Mouse (Mus musculus) small intestine, adult 2 months (tissue): ENCODE results near the gene Slc16a11.

Source experiments
- CTCF ChIP-seq: fragments of 200-500 bp; IDR thresholded peaks from 2 replicates; pipeline ENCODE4 v1.5.1; 2012; ENCODE audit warnings: low read depth, mild to moderate bottlenecking, control low read depth, inconsistent platforms, low read length, moderate library complexity, mixed read lengths; ENCODE audit not compliant: insufficient replicate concordance, insufficient read length; ENCODE audit errors: extremely low read depth
- POLR2A ChIP-seq: fragments of 200-500 bp; IDR thresholded peaks from 2 replicates; pipeline ENCODE4 v1.6.1; 2012; ENCODE audit warnings: low read depth, mild to moderate bottlenecking, control low read depth, inconsistent platforms, low read length, moderate library complexity

GRCm38 (mm10) chr11:70251853-70252252 is 39.3 kb downstream of the Slc16a11 start:
- TF ChIP-seq CTCF (no peak), POLR2A (no peak)
